Mouse (Mus musculus) embryonic stem cell, embryonic (primary cell): ENCODE results near the gene Grik2.

Experiments
- CTCF ChIA-PET, 4 experiments: fragments of 300-600 bp in 2 of 4; fragments of 350-600 bp in 2 of 4; sonication (Branson Sonifier 250); formaldehyde crosslinking; loops; one replicate each; lab custom pipeline; 2022; ENCODE audit warnings: inconsistent platforms in 2 of 4; lab: Charles Lee
- POLR2A ChIA-PET, 4 experiments: fragments of 300-600 bp in 2 of 4; fragments of 350-600 bp in 2 of 4; sonication (Branson Sonifier 250); formaldehyde crosslinking; loops; one replicate each; lab custom pipeline; 2022; ENCODE audit warnings: antibody characterized with exemption in 4 of 4, inconsistent platforms in 1 of 4; lab: Charles Lee

Grik2 gene

DNA sequence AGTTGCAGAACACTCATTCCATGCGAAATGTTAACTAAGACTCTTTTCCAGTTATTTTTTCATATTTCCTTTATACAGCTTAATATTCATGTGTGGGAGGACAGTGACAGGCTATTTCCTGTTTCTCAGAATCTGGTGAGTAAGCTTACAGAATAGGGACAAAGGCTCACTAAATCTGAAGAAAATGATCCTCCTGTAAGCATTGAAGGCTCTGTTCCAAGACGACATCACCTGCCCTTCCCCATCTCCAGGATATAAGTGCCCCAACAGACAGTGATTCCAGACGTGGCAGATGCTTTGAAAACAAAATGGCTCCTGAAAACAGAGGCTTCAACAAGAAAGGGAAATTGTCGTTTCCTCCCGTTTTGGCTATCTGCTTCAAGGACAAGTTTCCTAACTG lies 71.7 kb downstream of the Grik2 start:
- ChIA-PET POLR2A (no interaction called here), CTCF (no interaction called here)

DNA sequence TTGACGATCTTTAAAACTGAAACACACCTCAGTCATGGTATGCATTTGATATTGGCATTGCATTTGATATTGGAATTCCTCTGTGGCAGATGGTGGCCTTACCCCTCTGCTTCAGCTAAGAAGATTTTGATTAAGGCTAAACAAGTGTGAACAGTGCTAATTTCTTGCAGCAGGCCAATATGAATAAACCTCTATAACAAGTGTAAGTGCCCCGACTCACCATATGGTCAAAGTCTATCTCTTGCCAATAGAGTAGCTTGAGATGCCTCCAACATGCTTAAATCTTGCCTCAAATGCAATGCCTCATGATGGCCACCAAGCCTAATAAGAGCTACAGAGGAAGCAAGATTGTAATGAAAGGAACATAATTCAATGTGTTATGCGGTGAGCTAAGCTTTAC lies 78.8 kb downstream of the Grik2 start:
- ChIA-PET POLR2A (no interaction called here), CTCF (no interaction called here)

DNA sequence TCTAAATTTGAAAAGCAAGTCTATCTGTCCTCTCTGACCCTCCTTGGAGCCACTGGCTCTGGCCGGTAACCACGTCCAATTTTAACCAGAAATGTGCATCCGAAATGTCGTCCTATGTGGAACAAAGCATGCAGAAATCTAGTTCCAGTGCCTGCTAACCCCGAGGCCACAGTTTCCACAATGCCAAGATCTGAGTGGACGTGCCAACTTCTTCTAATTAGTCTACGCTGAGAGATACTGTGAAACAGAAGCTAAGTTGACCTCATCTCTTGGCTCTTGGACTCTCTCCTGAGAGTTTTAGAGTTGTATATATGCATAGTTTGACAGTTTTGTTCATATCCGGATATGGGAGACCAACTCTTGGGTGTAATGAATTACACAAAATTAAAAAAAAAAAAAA lies 84.1 kb downstream of the Grik2 start:
- CTCF ChIA-PET, result no interaction called here
- POLR2A ChIA-PET, result no interaction called here

DNA sequence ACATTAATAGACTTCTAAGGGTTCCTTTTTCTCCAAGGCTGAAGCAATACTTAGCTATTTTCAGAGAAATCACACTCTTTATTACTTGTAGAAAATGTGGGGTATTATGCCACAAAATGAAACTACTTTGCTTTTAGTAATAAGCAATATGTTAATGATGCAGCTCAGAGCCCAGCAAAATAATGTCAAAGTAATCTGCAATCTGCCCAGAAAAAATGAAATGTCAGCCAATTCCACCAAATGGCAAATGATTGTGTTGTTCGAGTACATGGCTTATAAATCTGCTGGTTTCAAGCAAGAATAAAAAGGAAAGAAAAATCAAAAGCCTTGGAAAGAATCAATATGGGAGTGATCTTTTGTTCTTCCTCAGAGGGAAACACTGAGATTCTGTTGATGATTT lies 136.2 kb downstream of the Grik2 start:
- ChIA-PET POLR2A (no interaction called here), CTCF (no interaction called here)

DNA sequence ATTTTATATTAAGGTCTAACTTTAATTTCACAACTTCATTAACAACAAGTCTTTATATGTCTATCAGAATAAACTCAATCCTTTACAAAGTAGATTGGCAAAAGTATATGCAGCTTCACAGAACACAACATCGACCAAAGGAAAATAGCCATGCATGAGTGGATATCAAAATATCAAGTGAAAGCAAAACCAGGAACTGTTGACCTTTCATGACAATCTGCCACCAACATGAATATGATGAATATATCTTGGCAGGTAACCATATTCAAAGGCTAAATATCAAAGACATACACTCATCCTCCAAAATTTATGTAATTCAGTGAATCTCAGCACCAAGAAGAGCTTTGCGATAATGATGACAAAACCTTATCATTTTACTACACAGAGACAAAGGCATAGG lies 141.4 kb downstream of the Grik2 start:
- POLR2A ChIA-PET, result no interaction called here
- CTCF ChIA-PET, result no interaction called here

DNA sequence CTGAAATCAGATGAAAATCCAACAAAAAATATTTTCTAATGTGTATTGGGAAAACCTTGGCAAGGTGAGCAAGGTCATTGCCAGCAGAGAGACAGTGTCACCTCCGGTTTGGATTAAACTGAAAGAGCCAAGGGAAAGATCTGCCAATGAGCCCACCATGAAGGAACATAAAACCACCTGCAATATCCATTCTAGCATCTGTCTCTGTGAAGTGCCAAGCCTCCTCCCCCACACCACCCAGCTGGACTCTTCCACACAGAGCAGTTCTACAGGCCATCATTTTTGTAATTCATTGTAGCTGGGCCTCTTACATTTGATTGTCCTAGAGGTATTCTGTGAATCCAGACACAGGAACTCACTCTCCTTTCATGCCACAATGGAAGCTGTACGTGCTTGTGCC lies 148.7 kb downstream of the Grik2 start:
- ChIA-PET POLR2A (no interaction called here), CTCF (no interaction called here)

DNA sequence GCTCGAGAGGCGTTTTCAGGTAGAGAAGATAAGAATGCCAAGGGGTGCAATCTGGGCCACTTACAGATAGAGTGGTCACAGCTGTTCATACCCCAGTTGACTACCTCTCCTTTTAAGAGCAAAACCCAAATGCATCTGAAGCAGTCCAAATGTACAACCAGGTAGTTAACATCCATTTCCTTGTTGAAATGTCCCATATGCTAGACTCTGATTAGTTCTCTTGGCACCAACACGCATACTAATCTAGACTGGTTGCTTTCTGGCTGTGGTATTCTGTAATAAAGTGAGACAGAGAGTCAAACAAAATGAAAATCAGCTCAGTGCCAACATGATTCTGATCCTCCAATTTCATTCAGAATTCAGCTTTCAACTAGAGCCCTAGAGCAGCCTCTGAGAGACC lies 164.6 kb downstream of the Grik2 start:
- CTCF ChIA-PET, result no interaction called here
- POLR2A ChIA-PET, result no interaction called here

DNA sequence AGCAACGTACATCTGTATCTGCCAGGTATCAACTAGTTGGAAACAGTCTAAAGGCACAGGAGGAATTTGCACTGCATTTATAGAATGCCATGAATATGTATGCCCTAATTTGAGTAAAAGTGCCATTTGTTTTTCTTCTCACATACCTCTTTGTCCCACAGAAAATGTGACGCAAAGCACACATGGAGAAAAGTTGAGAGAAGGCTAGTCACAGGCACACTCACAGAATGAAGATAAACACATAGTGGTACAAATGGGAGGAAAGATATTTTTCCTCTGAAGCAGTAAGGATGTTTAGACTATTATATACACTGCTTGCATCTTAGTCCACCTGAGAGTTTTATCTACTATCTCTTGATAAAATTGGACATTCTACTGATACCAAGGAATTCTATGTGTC lies 190.9 kb downstream of the Grik2 start:
- CTCF ChIA-PET, result interaction anchor here in 1 of 4 experiments (0.6 kb wide), 1 partner anchor 1224 kb away, joined by 3 read pairs; no protein-coding TSS in a partner anchor
- POLR2A ChIA-PET, result no interaction called here

DNA sequence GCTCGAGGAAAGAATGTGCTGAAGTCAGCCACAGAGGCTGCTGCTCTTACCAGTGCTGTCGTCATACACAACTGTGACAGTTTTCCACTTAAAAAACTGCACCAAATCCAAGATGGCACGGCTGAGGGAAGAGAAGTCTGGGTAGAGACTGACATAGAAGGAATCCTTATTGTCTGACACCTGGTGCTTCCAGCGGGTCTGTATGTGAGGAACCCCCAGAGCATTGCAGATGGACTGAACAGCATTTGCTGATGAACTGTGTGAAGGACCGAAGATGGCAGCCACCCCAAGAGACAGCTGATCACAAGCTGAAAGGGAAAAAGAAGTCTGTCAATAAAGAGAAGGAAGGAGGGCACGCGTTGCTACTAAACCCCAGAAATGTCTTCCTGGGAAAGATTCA lies 215.1 kb downstream of the Grik2 start:
- CTCF ChIA-PET, result no interaction called here
- POLR2A ChIA-PET, result no interaction called here

DNA sequence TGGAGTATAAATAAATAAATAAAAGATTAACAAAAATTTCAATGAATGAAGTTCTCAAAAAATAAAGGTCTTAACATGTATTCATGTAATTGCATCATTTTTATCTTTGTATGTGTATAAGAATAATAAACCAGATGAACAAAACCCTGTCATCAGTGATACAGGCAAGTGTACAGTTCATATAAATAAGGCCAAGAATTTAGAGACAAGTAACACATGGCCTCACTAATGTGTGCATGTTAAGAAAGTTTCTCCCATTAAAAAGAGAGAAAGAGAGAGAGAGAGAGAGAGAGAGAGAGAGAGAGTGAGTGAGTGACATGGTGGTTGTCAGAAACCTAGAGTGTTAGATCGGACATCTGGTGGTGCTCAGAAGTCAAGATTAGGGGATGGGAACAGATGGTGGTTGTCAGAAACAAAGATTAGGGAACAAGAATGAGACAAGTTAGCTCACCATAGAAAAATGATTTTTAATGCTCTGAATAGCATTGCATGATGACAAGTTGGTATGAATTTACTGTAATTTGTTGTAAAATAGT lies 228.6 kb downstream of the Grik2 start:
- POLR2A ChIA-PET, result interaction anchor here in 1 of 4 experiments (1.0 kb wide), 1 partner anchor 22 kb away, joined by 3 read pairs; no protein-coding TSS in a partner anchor
- CTCF ChIA-PET, result no interaction called here

DNA sequence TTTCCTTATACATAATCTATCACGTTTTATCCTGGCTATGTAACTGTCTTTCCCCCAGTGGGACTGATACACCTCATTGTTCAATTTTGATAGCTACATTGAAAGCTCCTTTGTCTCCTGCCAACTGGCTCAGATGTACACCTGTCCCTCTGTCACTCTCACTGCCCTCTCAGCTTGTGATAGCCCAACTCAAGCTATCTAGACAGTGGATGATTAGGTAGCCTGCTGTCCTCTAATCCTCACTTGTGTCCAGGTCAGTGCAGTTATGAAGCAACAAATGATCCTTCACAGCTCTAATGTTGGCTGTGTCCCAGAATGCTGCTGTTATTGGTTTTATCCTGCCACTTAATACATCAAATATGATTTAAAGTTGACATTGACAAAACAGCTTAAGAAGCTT lies 246.3 kb downstream of the Grik2 start:
- CTCF ChIA-PET, result no interaction called here
- POLR2A ChIA-PET, result no interaction called here

DNA sequence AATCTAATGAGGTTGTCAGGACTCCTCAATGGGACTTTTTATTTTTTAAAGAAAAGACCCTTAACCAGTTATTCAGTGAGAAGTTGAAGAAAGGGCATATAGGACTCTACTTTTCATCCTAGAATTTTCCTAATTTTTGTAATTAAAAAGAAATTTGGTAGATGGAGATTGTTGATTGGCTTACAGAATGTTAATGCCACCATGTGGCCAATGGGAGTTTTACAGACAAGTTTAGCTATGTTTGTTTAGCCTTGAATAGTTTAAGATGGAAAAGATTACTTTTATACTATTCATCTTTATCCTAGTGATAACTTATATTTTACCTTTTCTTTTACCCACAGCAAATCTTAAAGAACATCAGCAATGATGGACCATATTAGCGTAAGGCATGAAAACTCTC lies 268.8 kb downstream of the Grik2 start:
- CTCF ChIA-PET, result no interaction called here
- POLR2A ChIA-PET, result no interaction called here

DNA sequence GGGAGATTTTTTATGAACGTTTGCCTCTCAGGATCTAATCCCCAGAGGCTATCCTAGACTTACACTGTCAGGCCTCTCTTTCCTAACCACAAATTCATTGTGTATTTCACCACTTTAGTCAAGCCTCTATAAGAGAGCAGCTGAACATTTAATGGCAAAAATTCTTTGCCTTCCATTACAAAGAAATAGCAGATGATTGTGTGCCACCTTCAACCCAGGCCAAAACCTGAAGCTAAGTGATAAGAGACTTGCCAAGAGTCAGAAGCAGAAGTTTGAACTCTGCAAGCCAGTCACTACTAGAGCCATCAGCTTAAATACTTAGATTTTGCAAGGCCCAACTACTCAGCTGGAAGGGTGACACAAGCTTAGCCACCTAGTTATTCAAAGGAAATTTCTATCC lies 287.9 kb downstream of the Grik2 start:
- CTCF ChIA-PET, result no interaction called here
- POLR2A ChIA-PET, result no interaction called here

DNA sequence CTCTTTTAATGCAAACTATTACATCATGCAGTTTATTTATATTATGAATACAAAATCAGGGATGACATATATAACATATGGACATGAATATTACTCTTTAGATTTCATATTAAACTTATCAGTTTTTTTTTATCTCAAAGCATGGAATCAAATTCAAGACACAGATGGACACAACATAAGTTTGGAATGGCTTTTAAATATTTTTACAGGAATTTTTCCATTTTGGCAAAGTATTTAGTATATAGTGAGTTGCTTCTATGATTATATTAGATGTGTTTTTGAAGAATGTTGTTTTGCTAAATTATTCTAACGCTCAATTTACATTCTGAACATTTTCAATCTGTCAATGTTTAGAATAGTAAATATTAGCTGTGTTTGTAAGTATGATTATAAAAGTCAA lies 291.3 kb downstream of the Grik2 start:
- ChIA-PET POLR2A (no interaction called here), CTCF (no interaction called here)

DNA sequence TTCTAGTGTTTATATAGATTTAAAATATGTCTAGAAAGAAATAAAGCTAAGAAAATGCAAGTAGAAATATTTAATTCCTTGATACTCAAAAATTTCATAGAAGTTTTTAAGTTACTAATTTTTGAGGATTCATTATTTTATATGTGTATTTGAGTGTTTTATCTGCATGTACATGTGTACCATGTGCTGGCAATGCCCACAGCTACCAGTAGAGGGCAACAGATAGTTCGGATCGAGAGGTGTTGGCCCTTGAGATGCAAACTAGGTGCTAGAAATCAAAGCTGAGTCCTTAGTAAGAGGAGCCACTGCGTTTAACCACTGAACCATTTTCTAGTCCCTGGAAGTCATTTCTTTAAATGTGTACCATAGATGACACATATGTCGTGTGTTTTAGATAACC lies 307.1 kb downstream of the Grik2 start:
- ChIA-PET POLR2A (no interaction called here), CTCF (interaction anchor here in 2 of 4 experiments (0.7 to 1.1 kb wide), 3 partner anchors 12 to 1084 kb away, joined by 3 read pairs; no protein-coding TSS in a partner anchor)

DNA sequence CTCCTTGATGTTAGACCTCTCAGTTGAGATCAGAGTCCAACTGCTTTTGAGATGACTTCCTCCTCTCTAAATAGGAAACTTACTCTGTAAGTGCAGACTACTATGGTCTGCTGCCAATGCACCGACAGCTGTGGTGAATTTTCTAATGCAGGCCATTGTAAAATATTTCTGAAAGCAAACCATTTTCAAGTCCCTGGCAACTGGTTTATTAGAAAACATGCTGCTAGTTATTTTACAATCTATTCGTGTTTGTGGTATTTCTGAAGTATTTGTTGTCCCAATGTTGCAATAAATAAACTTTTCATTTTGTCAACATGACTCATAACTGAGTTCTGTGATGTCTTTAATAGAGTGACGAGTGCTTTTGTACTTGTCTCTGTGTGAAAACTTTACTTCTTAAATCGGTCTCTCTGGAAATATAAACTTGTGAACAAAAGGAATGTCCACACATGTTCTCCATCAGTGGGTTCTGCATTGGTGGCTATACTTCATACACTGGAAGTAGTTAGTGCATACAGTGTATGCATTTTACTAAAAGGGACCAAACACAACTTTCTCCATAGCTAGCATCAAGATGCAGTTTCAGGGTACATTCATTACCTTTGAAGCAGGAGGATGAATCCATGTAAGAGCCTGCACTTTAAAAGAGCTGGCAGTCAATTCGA lies 308.3 kb downstream of the Grik2 start:
- ChIA-PET POLR2A (no interaction called here), CTCF (no interaction called here)

DNA sequence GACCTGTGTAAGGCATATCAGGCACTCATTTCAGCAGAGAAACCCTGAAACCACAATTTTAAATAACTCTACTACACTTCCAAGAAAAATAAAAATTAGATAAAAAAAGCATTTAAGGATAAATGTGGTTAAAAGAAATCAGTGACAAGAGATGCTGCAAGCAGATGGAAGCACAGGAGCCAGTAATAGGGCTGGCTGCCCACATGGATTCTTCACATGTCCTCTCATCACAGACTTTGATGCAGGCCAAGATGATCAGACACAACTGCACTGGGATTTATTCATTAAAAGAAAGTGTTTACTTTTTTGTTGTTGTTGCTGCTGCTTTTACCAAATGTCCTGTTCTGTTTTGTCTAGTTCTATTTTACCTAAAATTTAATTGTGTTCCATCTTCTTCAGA lies 315.0 kb downstream of the Grik2 start:
- ChIA-PET CTCF (no interaction called here), POLR2A (no interaction called here)

DNA sequence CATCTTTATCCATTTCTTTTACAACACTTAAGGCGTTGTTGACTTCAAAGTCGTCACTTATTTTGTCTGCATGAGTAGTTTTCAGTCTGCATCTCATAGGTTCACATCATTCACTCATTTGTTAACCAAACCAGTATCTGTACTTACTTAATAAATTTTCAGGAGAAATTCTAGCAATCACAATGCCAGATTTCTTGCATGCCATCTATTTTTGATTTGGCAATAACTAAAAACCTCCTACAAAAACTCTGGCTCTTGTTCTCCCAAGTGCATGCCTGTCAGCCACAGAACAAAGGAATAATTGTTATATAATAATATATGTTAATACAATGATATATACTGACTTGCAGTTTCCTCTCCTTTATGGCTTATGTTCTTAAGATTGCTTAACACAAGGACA lies 331.8 kb downstream of the Grik2 start:
- ChIA-PET CTCF (no interaction called here), POLR2A (no interaction called here)

DNA sequence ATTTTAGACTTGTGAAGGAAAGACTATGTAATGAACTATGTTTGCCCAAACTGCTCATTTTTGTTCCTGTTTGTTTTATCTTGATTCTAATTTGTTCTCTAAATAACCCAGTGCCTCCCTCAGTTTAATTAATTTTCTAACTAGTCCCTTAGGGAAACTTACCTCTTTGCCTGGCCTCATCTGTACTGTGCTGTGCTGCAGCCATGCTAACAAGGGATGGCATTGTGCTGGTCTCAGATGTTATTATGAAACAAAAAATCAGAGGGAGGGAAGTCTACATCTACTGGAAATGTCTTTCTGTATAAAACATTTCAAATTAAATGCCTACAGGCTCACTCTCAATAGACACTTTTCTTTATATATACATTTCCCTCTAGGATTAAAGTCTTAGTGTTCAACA lies 335.0 kb downstream of the Grik2 start:
- CTCF ChIA-PET, result no interaction called here
- POLR2A ChIA-PET, result no interaction called here

DNA sequence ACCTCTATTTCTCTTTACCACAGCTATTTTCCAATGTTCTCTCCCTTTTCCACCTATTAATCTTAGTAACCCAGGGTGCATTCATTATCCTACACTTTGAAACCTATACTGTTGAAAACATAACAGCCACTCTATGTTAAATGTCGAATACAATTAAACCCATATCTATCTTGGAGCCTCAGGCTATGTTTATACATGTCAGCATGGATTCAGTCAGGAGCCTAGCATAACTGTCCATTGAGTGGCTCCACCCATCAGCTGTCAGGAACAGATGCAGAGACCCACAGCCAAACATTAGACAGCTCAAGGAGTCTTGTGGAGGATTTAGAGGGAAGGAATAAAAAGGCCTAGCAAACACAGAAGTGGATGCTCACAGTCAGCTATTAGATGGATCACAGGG lies 347.2 kb downstream of the Grik2 start:
- POLR2A ChIA-PET, result no interaction called here
- CTCF ChIA-PET, result no interaction called here

DNA sequence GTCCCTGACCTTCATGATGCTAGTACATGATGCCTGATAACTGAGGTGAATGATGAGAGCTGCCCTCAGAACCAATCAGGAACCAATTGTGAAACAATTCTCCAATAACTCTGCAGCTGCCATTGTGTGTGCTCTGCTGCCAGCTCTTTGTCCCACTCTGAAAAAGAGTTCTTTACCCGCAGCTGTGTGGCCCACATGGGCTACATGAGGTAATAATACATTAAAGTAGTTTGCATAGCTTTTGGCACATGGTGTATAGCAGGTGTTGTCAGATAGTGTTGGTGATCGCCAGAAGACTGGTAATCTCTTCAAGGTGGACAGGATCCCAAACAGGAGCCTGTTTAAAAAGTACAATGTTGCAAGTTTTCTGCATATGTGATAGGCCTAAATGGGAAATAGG lies 351.5 kb downstream of the Grik2 start:
- ChIA-PET POLR2A (no interaction called here), CTCF (no interaction called here)

DNA sequence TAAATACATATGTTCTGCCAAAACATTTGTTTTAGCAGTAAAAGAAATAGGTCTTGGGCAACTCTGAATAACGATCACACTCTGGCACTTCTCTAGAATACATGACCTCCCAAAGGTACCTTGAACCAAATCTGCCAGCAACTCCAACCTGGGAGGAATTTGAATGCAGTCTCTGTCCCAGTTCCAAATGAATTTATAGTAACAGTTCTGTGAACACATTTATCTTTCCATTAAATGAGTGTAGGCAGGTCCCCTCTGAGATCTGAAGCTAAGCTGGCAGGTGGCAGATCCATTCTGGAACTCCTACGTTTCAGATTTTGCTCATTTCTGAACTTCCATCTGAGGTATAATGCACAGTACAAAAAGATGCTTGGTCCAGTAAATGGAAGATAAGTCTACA lies 352.3 kb downstream of the Grik2 start:
- POLR2A ChIA-PET, result no interaction called here
- CTCF ChIA-PET, result no interaction called here
